Mouse (Mus musculus): Measurements from ENCODE around the gene Mapk1ip1l. TPM values are rescaled to one million over a fixed set of nuclear protein-coding genes. Genes with fewer than 3 reads are reported as not detected.

Gene Mapk1ip1l
- polyA plus RNA-seq (2017; shearing (Covaris generic)): 77.5 TPM

GRCm38 (mm10) chr14:47297785-47298407 lies at the start of gene Mapk1ip1l:
TSS of gene Mapk1ip1l (plus strand) at chr14:47298266.

DNA sequence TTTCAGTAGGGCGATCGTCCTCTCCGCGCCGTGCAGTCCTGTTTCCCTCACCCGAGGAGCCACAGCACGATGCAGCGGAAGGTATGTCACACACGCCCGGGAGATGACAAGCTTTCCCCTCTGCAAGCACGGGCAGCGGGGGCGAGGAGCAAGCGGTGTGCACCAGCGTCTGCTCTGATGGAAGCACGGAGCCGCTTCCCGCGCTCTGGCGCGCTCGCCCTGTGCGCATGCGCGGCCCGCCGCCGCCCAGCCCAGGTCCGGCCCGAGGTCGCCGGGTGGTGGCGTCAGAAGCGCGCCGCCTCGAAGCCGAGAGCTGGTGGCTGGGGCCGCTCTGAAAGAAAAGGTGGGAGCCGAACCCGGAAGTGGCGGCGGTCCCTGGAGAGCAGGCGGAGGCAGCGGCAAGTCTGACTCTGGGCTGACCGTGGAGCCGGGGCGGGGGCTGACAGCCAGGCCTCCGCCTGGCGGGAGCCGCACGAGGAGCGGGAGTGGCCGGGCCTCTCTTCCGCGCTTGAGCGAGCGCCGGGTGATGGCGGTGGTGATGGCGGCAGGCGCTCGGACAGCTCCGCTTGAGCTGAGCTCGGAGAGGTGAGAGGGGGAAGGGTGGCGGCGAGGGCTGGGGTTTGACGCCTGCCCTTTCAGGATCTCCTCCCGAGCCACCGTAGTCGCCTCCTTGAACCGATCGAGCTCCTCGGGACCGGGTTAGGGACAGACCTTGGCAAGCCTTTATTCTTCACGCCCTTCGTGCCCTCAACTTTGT lies 21.3 kb upstream of the Mapk1ip1l start, which contains the start of the genes Wdhd1 and Socs4:
Wdhd1 (minus strand) TSS at position 221 of the 757 bp plus-strand sequence.
Socs4 (plus strand) TSS at position 295 of the 757 bp plus-strand sequence.

DNA sequence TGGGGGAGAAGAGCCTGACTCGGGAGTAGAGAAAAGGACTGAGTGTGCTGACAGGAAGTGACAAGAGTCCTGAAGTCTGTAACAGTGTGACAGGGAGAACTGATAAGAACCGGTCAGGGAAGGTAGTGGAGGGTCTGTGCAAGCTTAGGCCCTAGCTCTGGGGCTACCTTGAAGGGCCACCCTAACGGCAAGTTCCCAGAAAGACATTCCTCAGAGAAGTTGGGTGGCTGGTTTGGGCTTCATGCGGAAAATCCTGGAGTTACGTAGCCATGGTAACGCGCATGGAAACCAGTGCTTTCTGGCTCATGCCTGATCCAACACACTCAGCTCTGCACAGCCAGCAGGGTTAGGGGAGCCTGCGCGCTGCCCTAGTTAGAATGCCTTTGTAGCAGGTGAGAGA lies 69.4 kb downstream of the Mapk1ip1l start, which contains the start of gene Lgals3:
Lgals3 (plus strand) TSS at position 291 of the 400 bp plus-strand sequence.

Other genes with a start within 250 kb of the Mapk1ip1l start
- gene Gch1, start 108.9 kb upstream of the Mapk1ip1l start, polyA plus RNA-seq (2017; shearing (Covaris generic)): 7.3 TPM
- 16.6 TPM for gene Wdhd1, start 21.4 kb upstream of the Mapk1ip1l start, polyA plus RNA-seq (2017; shearing (Covaris generic))
- gene Socs4, start 21.3 kb upstream of the Mapk1ip1l start, polyA plus RNA-seq (2017; shearing (Covaris generic)): 11.5 TPM
- 20.0 TPM for gene Lgals3, start 69.5 kb downstream of the Mapk1ip1l start, polyA plus RNA-seq (2017; shearing (Covaris generic))
- 16.3 TPM for gene Dlgap5, start 120.1 kb downstream of the Mapk1ip1l start, polyA plus RNA-seq (2017; shearing (Covaris generic))
- 21.7 TPM for gene Fbxo34, start 152.2 kb downstream of the Mapk1ip1l start, polyA plus RNA-seq (2017; shearing (Covaris generic))

All from inflammation-experienced regulatory T-cells, adult 16 weeks (primary cell).